Mouse (Mus musculus): Measurements from ENCODE around the gene Rom1.
A peak's percentile ranks its signal among the peaks of the same experiment; 100 is the strongest.

Rom1 gene

GRCm38 (mm10) chr19:8936736-8937135, 7.6 kb upstream of the Rom1 start:
- Histone ChIP-seq H3K4me3 (replicated peaks; ENCODE audit: low read length) (no peak overlapping the region), H3K27me3 (ENCODE audit: insufficient read depth, low read length) (no peaks in the 10 kb centered on the region; the same call in 1 of the 2 replicates), H3K4me1 (replicated peaks; ENCODE audit: low read depth, low read length) (peaks cover 46% of the 10 kb centered on the region), H3K36me3 (ENCODE audit: insufficient read depth, low read length) (peaks cover 56% of the 10 kb centered on the region), H3K9me3 (ENCODE audit: low read length) (no peaks in the 10 kb centered on the region)
- TF ChIP-seq POU5F1 (IDR thresholded peaks at IDR 0.05; ENCODE audit: borderline replicate concordance, low read length): no peak
- TF ChIP-seq CTCF (conservative IDR thresholded peaks at IDR 0.05; ENCODE audit: low read length): no peak

GRCm38 (mm10) chr19:8930771-8931170, 1.6 kb upstream of the Rom1 start:
- H3K36me3 ChIP-seq (ENCODE audit: insufficient read depth, low read length): peaks cover 57% of the 10 kb centered on the region
- H3K4me1 ChIP-seq (replicated peaks; ENCODE audit: low read depth, low read length): peaks cover 37% of the 10 kb centered on the region
- TF ChIP-seq POU5F1 (IDR thresholded peaks at IDR 0.05; ENCODE audit: borderline replicate concordance, low read length) (no peak), CTCF (conservative IDR thresholded peaks at IDR 0.05; ENCODE audit: low read length) (no peak), NANOG (IDR thresholded peaks at IDR 0.05; ENCODE audit: borderline replicate concordance, low read length) (no peak)
- H3K9me3 ChIP-seq (ENCODE audit: low read length): no peaks in the 10 kb centered on the region
- H3K4me3 ChIP-seq (replicated peaks; ENCODE audit: low read length): peak overlapping the region; percentile 91
- H3K27me3 ChIP-seq (ENCODE audit: insufficient read depth, low read length): peaks cover 18% of the 10 kb centered on the region

- Histone ChIP-seq H3K4me3 (replicated peaks; ENCODE audit: low read length) (peak overlapping the region; percentile 91), H3K9me3 (ENCODE audit: low read length) (no peaks in the 10 kb centered on the region), H3K4me1 (replicated peaks; ENCODE audit: low read depth, low read length) (peaks cover 44% of the 10 kb centered on the region), H3K36me3 (ENCODE audit: insufficient read depth, low read length) (peaks cover 57% of the 10 kb centered on the region), H3K27me3 (ENCODE audit: insufficient read depth, low read length) (peaks cover 18% of the 10 kb centered on the region)
- no peak for TF ChIP-seq POU5F1 (IDR thresholded peaks at IDR 0.05; ENCODE audit: borderline replicate concordance, low read length)
- TF ChIP-seq CTCF (conservative IDR thresholded peaks at IDR 0.05; ENCODE audit: low read length): no peak
- no peak for TF ChIP-seq NANOG (IDR thresholded peaks at IDR 0.05; ENCODE audit: borderline replicate concordance, low read length)
These were observed 961 bp upstream of the Rom1 start for GRCm38 (mm10) chr19:8930117-8930516.

DNA sequence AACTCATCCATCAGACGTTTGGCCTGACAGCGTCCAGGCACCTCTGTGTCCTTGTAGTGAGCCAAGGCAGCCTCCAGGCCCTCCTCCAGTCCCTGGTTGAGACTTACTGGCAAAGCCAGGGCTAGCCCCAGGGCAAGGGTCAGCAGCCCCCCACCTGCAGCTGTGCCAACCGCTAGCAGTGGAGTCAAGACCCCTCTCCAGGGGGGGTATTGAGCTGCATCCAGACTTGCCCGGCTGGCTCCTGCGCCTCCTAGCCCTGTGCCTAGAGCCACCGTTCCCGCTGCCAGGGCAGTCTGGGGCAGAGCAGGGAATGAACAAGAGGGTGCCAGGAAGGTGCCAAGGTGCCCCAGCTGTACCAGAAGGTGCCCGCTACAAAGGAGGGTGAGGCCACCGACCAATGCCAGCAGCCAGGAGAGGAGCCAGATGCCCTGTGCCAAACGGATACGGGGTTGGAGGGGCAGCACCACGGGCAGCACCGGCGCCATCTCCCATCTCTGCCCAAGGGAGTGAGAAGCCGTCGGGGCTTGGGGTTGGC, 400 bp downstream of the Rom1 start:
- H3K9me3 ChIP-seq (ENCODE audit: low read length): no peaks in the 10 kb centered on the region
- TF ChIP-seq POU5F1 (IDR thresholded peaks at IDR 0.05; ENCODE audit: borderline replicate concordance, low read length): no peak
- TF ChIP-seq CTCF (conservative IDR thresholded peaks at IDR 0.05; ENCODE audit: low read length): no peak
- TF ChIP-seq NANOG (IDR thresholded peaks at IDR 0.05; ENCODE audit: borderline replicate concordance, low read length): no peak

GRCm38 (mm10) chr19:8927891-8928525, 1.1 kb downstream of the Rom1 start:
- Histone ChIP-seq H3K9me3 (ENCODE audit: low read length) (no peaks in the 10 kb centered on the region), H3K36me3 (ENCODE audit: insufficient read depth, low read length) (peaks cover 42% of the 10 kb centered on the region), H3K4me1 (replicated peaks; ENCODE audit: low read depth, low read length) (peaks cover 44% of the 10 kb centered on the region), H3K4me3 (replicated peaks; ENCODE audit: low read length) (no peak overlapping the region), H3K27me3 (ENCODE audit: insufficient read depth, low read length) (peaks cover 18% of the 10 kb centered on the region)
- TF ChIP-seq CTCF (conservative IDR thresholded peaks at IDR 0.05; ENCODE audit: low read length) (no peak), POU5F1 (IDR thresholded peaks at IDR 0.05; ENCODE audit: borderline replicate concordance, low read length) (no peak), NANOG (IDR thresholded peaks at IDR 0.05; ENCODE audit: borderline replicate concordance, low read length) (no peak)

More for the DNA sequence above, 400 bp downstream of the Rom1 start:
- H3K36me3 ChIP-seq (ENCODE audit: insufficient read depth, low read length): peaks cover 43% of the 10 kb centered on the region
- H3K4me1 ChIP-seq (replicated peaks; ENCODE audit: low read depth, low read length): peaks cover 44% of the 10 kb centered on the region
- peaks cover 18% of the 10 kb centered on the region for H3K27me3 ChIP-seq (ENCODE audit: insufficient read depth, low read length)
- H3K4me3 ChIP-seq (replicated peaks; ENCODE audit: low read length): peak overlapping the region; percentile 91

DNA sequence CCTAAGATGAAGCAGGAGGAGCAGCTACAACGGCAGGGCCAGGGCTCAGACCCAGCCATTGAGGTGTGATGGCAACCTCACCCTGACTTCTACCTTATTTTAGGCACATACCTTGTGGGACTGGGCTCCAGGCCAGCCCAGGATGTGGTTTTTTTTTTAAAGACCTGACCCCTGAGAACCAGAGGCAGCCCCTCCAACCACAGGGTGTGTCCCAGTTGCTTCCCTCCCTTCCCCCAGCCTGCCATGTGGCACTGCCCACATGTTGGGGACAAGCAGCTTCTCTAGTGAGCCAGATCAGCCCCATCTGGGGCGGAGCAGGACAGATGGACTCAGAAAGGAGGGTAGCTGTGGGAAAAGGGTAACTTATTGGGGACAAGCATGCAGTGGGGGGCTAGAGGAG, 2.4 kb downstream of the Rom1 start:
- peaks cover 45% of the 10 kb centered on the region for H3K4me1 ChIP-seq (replicated peaks; ENCODE audit: low read depth, low read length)
- peaks cover 18% of the 10 kb centered on the region for H3K27me3 ChIP-seq (ENCODE audit: insufficient read depth, low read length)
- TF ChIP-seq NANOG (IDR thresholded peaks at IDR 0.05; ENCODE audit: borderline replicate concordance, low read length) (no peak), POU5F1 (IDR thresholded peaks at IDR 0.05; ENCODE audit: borderline replicate concordance, low read length) (no peak), CTCF (conservative IDR thresholded peaks at IDR 0.05; ENCODE audit: low read length) (no peak)
- H3K4me3 ChIP-seq (replicated peaks; ENCODE audit: low read length): no peak overlapping the region
- H3K36me3 ChIP-seq (ENCODE audit: insufficient read depth, low read length): peaks cover 48% of the 10 kb centered on the region
- no peaks in the 10 kb centered on the region for H3K9me3 ChIP-seq (ENCODE audit: low read length)

GRCm38 (mm10) chr19:8921741-8922140, 7.4 kb downstream of the Rom1 start:
- H3K4me3 ChIP-seq (replicated peaks; ENCODE audit: low read length): no peak overlapping the region
- TF ChIP-seq CTCF (conservative IDR thresholded peaks at IDR 0.05; ENCODE audit: low read length) (no peak), NANOG (IDR thresholded peaks at IDR 0.05; ENCODE audit: borderline replicate concordance, low read length) (no peak), POU5F1 (IDR thresholded peaks at IDR 0.05; ENCODE audit: borderline replicate concordance, low read length) (no peak)
- H3K27me3 ChIP-seq (ENCODE audit: insufficient read depth, low read length): no peaks in the 10 kb centered on the region
- H3K36me3 ChIP-seq (ENCODE audit: insufficient read depth, low read length): peaks cover 36% of the 10 kb centered on the region
- no peaks in the 10 kb centered on the region for H3K9me3 ChIP-seq (ENCODE audit: low read length)
- H3K4me1 ChIP-seq (replicated peaks; ENCODE audit: low read depth, low read length): peaks cover 52% of the 10 kb centered on the region

DNA sequence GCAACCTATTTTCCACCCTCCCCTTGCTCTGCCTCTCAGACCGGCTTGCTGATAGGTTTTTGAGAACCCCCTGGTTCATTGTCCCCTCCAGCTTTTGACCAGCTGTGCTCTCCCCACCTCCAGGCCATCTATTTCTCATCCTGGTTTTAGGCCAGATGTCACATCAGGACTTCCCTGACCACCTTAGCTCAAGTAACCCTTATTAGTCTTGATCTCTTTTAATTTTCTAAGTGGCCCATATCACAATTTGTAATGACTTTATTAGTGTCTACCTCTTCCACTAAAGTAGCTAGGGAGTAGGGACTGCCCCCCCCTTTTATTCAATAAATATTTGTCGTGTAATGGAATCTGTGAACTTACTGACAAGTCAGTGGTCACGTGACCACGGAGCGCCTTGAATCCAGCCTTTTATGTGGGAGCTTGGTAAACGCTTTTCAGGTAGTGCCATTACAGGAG, 8.3 kb downstream of the Rom1 start:
- Histone ChIP-seq H3K36me3 (ENCODE audit: insufficient read depth, low read length) (peaks cover 37% of the 10 kb centered on the region), H3K9me3 (ENCODE audit: low read length) (no peaks in the 10 kb centered on the region), H3K27me3 (ENCODE audit: insufficient read depth, low read length) (no peaks in the 10 kb centered on the region), H3K4me3 (replicated peaks; ENCODE audit: low read length) (peak overlapping the region; percentile 93), H3K4me1 (replicated peaks; ENCODE audit: low read depth, low read length) (peaks cover 50% of the 10 kb centered on the region)
- no peak for TF ChIP-seq CTCF (conservative IDR thresholded peaks at IDR 0.05; ENCODE audit: low read length)
- no peak for TF ChIP-seq POU5F1 (IDR thresholded peaks at IDR 0.05; ENCODE audit: borderline replicate concordance, low read length)
- TF ChIP-seq NANOG (IDR thresholded peaks at IDR 0.05; ENCODE audit: borderline replicate concordance, low read length): no peak
